Mouse (Mus musculus) gastrocnemius, postnatal 14 days (tissue): Measurements from ENCODE around the gene Vamp5. TPM values are rescaled to one million over a fixed set of nuclear protein-coding genes. Genes with fewer than 3 reads are reported as not detected.

Source experiments
- DNase-seq: peaks from one replicate; pipeline ENCODE4 v3.0.0; 2021; ENCODE audit warnings: mixed read lengths
- intact Hi-C: fragments of 180-260 bp; cut with DNase I; formaldehyde crosslinking; loops from one replicate; pipeline ENCODE4 v1.15.1; 2025; ENCODE audit warnings: low total_unique reads
- total RNA-seq, 2 experiments: library from RNA; stranded (reverse); gene quantifications; 2 replicates each; pipeline ENCODE4 v1.2.3; 2021

The Vamp5 gene
- total RNA-seq, 2 experiments from 2014 or later, result 60.9 to 79.6 TPM

DNA sequence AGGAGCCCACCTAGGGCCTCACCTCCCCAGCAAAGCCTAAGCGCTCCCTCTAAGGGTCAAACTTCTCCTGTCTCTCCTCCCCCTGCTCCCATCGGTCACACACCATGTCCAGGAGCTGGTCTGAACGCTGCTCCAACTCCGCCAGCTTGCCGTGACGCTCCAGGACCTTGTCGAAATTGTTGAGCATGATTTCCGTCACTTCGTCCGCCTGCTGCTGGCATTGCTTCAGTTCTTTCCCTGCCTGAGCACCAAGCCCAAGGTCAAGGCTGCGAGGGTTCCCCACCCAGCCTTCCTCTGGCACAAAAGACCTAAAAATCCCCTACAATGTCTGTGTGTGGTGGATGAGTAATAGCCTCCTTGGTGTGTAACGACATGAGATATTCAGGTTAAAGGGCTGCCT is 10.2 kb downstream of the Vamp5 start:
- intact Hi-C loops, result no loop called here
- DNase-seq, result no peak

DNA sequence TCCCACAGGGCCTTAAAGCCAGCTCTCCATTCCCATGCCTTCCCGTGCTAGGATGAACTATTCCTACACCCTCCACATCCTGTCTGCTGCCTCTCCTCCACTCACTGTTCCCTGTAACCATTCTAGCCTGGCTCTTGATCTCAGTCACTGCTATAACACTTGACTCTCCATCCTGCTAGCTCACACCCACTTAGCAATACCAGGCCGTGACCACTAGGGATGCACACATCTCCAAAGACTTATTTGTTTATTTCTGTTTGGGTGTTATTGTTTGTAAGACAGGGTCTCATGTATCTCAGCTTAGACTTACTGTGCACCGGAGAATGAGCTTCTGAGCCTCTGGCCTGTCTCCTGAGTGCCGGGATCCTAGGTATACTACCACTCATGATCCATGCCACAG is 10.7 kb downstream of the Vamp5 start:
- intact Hi-C loops, result no loop called here
- DNase-seq, result no peak

DNA sequence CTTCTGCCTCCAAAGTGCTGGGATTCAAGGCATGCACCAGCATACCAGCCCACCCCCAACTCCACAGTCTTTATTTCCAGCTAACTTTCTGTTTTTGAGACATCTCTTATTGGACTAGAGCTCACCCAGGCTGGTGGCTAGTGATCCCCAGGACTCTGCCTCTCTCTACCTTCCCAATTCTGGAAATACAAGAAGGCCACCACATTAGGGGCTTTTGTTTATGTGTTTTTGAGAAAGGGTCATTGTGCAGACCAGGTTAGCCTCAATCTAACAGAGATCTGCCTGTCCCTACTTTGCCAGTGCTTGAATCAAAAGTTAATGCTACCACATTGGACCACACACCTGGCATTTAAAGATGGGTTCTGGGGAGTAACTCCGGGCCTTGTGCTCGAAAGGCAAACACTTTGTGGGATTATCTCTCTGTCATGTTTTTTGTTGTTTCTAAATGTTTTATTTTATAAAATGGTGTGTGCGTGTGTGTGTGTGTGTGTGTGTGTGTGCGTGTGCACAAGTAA is 12.8 kb downstream of the Vamp5 start:
- intact Hi-C loops, result no loop called here
- no peak for DNase-seq

DNA sequence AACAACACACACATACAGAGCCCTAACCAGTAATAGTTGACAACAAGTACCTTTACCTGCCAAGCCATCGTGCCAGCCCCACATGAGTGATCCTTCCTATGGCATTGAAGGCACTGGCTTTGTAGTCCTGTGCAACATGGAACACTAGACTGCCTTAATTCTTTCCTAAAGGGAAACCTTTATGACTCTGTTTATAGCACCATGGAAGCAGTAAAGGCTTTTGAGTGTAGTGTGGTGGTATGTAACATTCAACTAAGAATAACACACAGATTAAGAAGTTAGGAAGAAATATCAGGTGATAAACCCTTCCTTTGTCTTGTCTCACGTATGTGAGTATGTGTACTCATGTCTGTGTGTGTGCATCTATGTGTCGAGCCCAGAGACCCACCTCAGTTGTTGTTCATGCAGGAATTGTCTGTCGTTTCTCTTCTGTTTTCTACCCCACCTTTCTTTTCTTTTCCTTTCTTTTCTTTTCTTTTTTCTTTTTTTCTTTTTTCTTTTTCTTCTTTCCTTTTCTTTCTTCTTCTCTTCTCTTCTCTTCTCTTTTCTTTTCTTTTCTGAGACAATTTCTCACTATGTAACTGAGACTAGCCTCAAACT is 13.3 kb downstream of the Vamp5 start, which contains the start of gene Rnf181:
Gene Rnf181, minus strand, starts transcription at position 113 of the 600 bp plus-strand sequence.
- intact Hi-C loops, result no loop called here
- DNase-seq, result no peak

DNA sequence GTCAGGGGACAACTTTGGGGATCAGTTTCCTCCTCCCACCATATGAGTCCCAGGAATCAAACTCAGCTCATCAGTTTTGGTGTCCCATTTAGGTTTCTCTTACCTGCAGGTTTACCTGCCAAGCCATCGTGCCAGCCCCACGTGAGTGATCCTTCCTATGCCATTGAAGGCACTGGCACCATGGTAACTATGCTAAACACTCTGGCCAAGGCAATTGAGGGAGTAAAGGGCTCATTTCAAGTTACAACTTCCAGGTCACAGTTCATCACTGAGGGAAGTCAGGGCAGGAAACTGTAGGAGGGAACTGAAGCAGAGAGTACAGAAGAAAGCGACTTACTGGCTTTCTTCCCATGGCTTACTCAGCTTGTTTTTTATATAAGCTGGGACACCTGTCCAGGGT is 14.0 kb downstream of the Vamp5 start:
- intact Hi-C loops, result no loop called here
- DNase-seq, result no peak

DNA sequence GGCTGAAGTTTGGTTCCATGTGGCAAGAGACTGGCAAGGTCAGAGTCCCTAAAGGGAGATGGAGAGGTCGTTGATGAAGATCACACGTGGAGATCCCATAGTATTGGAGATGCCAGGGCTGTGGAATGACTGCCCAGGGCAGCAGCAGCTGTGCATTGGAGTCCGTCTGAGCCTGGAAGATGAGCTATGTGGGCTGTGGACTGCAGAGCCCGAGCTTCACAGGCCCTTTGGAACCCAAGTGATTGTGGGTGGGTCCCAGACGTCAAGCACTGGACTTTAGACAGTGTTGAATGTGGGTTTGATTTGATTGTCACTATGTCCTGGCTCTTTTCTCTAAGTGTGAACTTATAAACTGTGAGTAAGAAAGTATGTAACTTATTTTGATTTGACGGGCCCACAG is 15.3 kb downstream of the Vamp5 start:
- intact Hi-C loops, result no loop called here
- DNase-seq, result no peak

DNA sequence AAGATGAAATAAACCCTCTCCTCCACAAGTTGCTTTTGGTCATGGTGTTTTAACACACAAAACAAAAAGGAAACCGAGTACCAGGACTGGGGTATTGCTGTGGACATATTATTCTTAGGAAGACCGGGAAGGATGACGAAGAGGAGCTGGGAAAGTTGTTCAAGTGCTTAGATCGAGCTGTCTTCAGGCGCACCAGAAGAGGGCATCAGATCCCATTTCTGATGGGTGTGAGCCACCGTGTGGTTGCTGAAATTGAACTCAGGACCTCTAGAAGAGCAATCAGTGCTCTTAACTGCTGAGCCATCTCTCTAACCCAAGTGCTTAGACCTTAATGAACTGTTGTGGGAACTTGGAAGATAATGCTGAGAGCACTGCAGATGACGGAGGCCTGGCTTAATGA is 16.3 kb downstream of the Vamp5 start:
- DNase-seq, result no peak
- intact Hi-C loops, result no loop called here

DNA sequence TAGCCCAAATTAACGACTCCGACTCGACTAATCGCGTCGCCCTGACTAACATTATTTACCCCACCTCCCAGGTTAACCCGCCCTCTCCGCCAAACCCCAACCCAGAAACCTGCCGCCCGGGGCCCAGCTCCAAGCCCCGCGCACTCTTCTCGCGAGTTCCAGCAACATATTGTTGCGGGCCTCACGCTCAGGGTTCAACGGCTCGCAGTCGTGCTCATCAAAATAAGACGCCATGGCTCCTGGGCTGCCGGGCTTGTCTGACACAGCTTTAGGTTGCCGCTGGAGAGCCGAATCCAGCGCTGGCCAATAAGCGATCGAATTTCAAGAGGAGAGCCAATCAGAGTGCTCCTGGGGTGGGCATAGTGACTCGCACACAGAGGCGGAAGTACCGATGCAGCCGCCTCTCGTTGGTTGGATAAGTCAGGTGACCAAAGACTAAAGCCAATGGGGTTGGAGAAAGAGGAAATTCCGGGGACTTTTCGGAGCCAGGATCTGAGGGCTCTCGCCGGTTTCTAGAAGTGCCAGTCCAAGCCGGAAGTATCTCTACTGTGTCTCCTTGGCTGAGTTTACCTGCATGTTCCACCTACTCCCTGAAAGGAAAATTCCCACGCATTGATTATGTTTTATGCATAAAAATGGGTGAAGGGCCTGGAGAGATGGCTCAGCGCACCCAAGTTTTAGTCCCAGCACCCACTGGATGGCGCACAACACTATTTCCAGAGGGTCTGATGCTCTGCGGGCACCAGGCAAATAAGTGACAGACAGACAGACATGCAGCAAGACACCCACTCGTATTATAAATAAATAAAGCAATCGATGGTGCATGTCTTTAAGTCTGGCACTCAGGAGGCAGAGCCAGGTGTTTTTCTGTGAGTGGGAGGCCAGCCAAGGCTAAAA is 17.9 kb downstream of the Vamp5 start:
- peak; percentile 92 for DNase-seq
- intact Hi-C loops, result no loop called here

DNA sequence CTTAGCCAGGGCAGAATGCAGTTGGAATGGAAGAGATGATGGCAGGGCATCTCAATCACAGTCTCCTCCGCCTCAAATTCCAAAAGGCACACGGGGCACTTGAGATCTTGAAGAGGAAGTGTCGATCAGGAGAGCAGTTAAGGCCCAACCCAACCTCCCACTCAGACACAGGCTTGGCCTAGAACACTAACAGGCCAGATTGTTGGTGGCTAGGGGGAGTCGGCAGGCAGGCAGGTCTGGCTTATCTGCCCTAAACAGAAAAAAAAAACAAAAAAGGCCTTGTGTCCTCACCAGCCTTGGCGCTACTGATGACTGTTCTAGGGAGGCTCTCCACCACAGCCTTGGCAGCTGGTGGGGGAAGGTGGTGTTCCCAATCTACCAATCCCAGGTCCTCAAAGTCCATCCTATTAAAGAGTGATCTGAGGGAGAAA is 19.1 kb downstream of the Vamp5 start:
- no peak for DNase-seq
- intact Hi-C loops, result no loop called here

DNA sequence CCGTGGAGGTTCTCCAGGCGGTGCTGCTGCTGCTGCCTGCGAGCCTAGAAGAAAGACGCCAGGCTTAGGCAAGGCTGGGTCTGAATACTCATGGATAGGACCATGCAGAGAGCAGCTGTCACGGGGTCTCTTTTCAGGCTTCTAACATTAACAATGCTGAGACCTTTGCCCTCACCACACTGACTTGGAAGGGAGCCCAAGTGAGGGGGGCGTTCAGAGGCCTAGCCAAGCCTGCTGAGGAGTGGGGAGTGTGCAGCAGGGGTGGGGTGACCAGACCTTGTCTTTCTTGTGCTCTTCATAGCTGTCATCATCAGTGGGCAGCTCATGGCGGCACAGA is 19.7 kb downstream of the Vamp5 start:
- no peak for DNase-seq
- intact Hi-C loops, result no loop called here

DNA sequence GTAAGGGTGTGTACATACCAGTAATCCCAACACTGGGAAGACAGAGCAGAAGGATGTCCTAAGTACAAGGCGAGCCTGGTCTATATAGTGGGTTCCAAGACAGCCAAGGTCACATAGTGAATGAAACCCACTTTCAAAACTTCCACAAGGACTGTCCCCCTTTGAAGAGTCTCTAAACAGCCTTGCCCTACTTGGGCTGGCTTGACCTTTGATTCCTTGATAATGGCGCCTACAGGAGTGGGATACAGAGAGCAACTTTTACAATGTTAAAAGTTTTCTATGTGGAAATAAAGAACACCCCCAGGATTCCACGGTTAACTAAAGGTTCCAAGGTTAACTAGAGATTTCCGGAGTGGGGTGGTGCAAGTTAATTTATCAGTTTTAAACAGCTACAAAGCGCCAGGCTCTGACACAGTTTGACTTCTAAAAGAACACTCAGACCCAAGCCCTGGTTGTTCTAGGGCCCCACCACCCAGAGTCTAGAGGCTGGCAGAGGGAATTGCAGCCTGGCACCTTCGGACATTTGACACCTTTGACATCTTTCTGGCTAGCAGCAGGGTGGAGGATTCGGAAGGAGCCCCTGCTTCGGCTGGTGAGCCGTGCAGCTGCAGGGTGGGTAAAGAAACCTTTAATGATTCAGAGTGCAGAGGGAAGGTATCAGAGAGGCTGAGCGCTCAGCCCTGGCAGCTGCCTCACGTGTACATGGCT is 20.2 kb downstream of the Vamp5 start:
- intact Hi-C loops, result no loop called here
- no peak for DNase-seq

DNA sequence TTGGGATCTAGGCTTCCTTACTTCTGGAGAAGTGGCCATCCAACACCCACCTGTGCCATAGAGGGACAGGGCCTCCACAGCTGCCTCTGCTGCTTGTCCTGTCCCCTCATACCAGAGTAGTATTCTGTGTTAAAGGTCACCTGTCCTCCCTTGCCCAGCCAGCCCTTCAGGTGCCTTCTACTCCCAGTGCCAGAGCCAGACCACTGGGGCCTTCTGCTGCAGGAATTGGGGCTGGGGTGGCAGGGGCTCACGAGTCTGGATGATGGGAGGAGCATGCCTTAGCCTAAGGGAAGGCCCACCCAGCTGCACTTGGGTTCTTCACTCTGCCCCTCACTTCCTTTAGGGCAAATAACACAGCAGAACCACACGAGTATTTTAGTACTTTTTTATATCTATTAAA is 20.9 kb downstream of the Vamp5 start:
- DNase-seq, result no peak
- intact Hi-C loops, result no loop called here

DNA sequence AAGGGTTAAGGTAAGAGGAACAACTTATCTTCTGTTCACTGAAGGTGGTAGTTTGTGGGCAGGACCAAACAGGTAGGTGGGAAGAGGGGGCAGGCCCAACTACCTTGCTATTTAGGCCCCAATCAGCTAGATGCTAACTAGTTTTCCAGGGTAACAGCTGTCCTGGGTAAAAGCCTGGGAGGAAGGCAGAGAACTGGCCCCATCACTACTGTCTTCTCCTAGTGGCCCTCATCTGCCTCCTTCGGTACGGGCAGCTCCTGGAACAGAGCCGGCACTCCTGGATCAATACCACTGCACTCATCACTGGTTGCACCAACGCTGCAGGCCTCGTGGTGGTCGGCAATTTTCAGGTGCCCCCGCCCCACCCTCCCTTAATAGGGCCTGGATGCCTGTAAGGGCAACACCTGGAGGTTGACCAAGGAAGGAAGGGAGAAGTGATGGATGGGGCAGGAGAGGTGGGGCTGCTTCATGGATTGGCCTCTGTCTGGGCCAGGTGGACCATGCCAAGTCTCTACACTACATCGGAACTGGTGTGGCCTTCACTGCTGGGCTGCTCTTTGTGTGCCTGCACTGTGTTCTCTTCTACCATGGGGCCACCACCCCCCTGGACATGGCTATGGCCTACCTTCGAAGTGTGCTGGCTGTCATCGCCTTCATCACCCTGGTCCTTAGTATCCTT is 22.0 kb downstream of the Vamp5 start:
- intact Hi-C loops, result no loop called here
- no peak for DNase-seq

DNA sequence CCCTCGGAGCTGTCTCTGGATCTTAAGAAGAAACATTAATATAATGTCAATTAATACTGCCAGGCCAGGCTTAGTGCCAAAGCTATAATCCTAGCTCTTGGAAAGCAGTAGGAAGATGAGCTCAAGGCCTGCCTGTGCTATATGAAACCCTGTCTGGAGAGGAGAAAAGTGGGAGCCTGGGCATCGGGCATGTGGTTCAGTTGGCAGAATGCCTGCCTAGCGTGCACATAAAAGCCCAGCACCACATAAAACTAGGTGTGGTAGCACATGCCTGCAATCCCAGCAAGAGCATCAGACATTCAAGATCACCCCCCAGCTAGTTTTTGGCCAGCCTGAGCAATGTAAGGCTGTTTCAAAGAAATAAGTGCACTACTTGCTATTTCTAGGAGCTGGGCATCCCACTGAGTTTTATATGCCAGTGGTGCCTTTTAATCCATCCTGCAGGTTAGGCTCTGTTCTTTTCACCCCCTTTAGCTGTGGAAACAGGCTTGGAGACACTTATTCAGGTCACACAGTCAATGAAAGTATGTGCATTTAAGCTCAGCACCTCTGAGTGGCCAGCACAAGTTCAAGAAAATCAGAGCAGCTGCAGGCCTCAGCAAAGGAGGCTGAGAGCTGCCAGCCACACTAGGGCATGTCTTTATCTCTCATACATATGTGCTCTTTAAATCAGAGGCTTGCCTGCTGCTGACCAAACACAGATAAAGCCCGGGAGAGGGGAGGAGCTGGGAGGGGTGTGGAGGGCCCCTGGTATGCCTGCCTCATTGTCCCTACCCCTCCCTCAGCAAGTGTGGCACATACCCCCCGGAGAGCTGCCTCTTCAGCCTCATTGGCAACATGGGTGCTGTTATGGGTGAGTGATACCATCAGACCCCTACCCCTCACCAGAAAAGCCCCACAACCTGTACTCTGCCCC is 22.8 kb downstream of the Vamp5 start:
- intact Hi-C loops, result no loop called here
- DNase-seq, result no peak

DNA sequence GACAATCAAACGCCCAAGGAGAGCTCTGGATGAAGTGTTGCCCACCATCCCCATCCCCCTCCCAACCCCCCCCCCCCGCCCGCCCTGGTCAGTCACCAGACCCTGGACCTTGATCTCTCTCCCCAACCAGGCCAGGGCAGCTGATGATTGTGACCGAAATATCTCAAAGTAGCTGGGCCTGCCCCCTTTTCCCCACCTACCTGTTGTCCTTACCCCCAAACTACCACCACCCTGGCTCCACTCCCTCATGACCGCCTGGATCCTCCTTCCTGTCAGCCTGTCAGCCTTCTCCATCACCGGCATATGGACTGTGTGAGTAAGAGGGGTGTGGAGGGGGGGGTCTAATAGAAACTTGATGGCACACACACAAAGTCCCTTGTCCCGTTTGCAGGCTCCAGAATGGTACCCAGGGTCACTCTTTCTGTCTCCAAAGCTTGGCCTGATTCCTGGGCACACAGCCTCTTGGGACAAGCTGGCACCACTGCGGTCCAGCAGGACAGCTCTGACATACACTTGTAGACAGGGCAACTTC is 24.2 kb downstream of the Vamp5 start:
- no peak for DNase-seq
- intact Hi-C loops, result no loop called here

DNA sequence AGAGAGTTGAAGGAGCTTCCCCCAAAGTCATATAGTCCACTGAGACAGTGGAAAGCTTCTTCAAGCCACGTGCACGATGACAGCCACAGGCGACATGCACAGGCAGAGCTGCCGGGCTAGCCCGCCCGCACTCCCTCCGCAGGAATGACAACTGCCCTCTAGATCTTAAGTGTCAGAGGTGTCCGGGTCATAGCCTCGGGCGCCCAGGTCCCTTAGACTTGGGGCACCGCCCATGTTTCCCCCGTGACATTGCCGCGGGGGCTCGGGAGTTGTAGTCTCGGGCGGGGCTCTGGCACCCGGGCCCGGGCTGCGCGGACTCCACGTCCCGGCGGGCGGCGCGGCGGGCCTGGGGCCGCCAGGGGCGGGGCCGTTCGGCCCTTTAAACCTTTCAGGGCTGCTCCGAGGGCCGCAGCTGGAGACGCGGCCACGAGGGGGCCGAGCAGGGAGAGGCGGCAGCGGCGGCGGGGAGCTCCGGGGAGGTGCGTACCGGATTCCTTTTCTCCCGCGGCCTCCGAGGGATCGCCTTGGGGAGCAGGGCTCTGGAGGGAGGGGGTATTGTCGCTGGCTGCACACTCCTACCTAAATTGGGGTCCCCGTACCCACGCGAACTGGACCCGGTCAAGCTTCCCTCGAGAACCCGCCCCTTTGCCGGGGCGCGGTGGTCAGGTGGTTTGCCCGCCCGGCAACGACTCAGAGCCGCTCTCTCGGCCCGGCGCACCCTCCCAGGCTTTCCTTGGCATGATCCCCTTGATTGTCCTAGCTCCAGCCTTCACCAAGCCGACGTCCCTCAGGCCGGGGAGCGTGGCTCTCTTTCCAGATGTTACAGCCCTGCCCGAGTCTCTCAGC is 25.0 kb downstream of the Vamp5 start, which contains the start of gene Tmem150a:
Gene Tmem150a, plus strand, starts transcription at position 382 of the 846 bp plus-strand sequence.
- peak; percentile 93 for DNase-seq
- intact Hi-C loops, result no loop called here

DNA sequence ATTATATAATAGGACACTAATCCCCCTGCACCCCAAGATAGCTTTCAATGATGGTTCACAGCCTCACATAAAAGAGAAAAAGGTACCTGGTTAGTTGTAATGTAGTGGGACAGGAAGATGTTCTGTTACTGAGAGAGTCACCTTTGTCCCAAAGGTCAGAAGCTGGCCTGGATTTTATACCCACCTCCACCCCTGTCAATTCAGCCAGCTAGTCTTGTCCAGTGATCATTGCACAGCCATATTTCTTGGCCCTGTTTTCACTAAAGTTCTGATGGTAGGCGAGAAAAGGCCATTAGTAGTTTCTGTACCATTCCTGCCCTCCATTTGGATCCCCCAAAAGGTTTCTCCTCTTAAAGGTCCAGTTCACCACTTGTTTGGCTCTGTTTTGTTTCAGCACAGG is 26.2 kb downstream of the Vamp5 start:
- DNase-seq, result no peak
- intact Hi-C loops, result no loop called here
